Mouse (Mus musculus) ovary, postnatal 36 days (tissue): ENCODE measurements at regions not wholly inside any gene's neighbourhood (a gene's known extent, or its start where the extent isn't known, plus 50 kb on each side); places are given as distances from the start of the nearest gene placed in this dataset.
"Not testable (repeated sequence)": the region's sequence is repeated elsewhere in the genome, so short reads cannot be mapped to it uniquely, and the experiment has no call there.

Experiments used
- DNase-seq: peaks from one replicate; pipeline ENCODE4 v3.0.0; 2022; ENCODE audit warnings: low spot score, mixed read lengths

- no peak for DNase-seq
Observed at GRCm38 (mm10) chr2:114723971-114724666, 69.4 kb upstream of the Dph6 start.

GRCm38 (mm10) chr2:114727197-114727596, 72.4 kb upstream of the Dph6 start:
- no peak for DNase-seq

DNA sequence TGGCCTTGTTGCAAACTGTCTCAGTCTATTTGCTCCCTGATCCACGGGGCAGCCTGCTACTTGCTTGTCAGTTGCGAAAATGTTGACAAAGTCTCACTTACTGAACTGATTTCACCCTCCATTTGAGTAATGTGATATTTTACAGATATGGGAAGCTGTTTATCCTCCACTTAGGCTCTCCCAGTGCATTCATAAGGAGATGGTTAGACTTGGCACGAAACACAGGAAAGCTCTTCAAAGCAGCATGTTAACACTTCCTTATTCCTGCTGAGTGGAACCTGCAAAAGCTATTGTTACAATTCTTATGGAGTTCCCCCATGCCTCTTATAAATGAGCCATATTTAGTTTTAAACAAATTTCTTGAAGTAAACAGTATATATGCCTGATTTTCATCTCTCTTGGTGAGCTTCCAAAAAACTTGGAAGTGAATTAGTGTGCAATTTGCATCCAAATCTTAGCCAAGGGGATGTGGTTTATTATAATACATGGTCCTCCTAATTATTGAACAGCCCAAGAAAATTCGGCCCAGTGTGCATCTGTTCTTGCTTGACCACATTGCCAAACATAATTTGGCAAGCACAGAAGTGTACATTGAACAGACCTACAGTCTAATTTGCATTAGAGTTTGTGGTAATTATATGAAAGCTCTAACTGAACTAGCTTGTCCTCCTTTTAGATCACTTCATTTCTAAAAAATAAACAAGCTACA, 80.3 kb upstream of the Dph6 start:
- no peak for DNase-seq

DNA sequence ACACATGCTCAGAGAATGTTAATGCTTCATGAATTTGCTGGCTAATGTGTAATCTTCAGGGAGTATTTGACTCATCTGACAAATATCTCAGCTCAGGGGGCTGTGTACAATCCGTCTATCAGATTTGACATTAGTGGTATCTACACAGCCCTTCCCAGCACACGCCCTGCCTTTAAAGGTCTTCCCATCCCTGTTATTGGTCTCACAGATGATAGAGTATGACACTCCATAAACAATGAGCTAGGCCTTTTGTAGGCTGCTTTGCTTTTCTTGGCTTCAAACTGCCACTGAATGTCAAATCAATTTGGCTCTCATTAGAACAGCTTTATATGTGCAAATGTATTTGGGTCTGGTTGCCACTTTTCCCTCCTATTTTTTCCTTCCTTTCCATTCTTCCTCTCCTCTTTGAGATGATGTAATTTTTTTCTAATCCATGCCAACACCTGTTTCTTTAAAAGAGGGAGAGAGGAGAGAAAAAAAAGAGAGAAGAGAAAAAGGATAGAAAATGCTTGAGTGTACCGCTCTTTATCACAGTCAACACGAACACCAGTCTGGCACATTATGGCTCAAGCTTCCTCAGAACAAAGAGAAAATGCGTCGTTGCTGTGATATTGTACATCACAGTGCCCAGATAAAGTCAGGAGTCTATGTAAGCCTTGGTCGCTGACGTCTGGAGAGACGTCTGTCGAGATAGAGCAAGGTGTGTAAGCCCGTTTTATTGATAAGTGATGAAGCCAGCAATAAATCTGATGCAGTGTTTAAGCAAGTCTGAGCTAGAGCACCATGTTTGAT, 84.9 kb upstream of the Dph6 start:
- no peak for DNase-seq

GRCm38 (mm10) chr2:114763276-114763675, 108.5 kb upstream of the Dph6 start:
- no peak for DNase-seq

DNA sequence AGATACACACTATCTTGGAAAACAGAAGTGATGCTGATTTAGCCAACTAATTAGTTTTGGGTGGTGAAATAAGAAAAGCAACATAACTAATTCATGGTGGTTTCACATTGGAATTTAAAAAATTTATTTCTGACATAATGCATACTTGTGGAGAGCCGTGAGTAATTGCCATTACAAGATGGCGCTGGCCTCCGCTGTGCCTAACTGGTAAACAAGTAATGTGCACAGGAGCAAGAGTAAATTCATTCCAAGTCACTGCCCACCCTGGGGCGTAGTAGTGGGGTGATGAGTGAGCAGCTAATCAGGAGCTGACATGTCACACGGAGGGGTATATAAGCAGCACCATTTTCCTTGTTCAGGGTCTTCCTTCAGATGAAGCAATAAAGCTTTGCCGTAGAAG, 119.0 kb upstream of the Dph6 start:
- DNase-seq = not testable (repeated sequence)

GRCm38 (mm10) chr2:114774278-114774677, 119.5 kb upstream of the Dph6 start:
- DNase-seq = no peak

DNA sequence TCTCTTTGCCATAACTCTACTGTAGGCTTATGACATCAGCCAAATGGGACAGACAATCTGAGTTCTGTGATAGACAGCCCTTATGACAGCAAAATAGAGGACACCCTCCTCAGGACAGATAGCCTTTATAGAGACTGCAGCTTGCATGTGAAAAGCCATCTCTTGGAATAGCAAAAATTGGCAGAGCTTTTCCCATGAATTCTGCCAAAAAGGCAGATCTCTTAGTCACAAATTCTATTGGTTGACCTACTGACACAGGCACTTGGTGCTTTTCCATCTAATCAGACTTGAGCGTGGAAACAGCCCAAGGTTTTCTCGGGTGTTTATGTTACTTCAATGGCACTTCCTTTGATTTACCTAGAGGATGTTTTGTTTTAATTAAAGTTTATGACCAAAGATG, 120.8 kb upstream of the Dph6 start:
- no peak for DNase-seq

GRCm38 (mm10) chr2:114776176-114776575, 121.4 kb upstream of the Dph6 start:
- no peak for DNase-seq

GRCm38 (mm10) chr2:114782450-114782849, 127.7 kb upstream of the Dph6 start:
- DNase-seq = no peak

DNA sequence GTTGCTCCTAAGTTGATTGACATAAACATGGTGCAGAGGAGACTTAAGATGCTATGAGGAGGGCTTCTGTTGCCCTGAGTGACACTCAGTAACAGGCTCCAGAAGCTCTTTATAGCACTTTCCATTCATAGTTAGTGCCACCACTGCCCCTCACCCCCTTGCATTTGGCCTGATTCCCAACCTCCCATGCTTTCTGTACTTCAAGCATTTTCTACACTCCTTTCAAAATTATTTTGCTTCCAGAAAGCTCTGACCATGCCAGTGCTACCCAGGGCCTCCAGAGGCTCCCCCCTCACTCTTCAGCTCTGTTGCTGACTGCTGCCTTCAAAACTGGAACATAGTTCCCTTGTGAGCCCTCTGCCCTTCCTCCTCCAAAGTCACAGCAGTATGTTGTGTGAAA, 129.4 kb upstream of the Dph6 start:
- DNase-seq = no peak

GRCm38 (mm10) chr2:114788251-114788650, 133.5 kb upstream of the Dph6 start:
- DNase-seq = no peak

DNA sequence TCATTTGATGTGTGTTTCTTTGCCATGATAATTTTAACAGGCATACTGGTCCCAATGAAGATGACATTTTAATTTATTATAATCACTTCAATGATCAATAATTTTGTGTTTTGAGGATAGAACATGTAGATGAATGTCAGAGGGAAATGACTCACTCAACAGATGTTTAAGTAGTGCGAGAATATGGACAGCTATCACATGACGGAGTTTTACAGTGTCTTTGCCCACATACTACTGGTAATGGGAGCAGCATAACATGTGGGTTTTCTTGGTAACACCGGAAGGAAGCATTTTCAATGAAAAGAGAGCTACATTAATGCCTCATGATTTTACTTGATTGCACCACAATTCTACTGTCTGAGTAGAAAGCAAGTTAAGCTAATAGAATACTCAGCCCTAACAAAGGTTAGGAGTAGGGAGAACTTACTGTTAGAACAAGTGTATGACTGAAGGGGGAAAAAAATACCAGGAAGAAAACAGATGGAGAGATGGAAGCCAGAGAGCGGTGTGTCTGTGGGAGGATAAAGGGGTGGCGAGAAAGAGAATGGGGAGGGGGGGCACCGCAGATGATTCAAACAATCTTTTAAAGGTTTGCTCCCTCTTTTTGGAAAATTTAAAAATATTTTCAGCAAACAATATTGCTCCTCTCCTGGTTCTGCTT, 142.0 kb upstream of the Dph6 start:
- no peak for DNase-seq

- DNase-seq = no peak
Observed at GRCm38 (mm10) chr2:114797291-114797650, 142.5 kb upstream of the Dph6 start.

DNA sequence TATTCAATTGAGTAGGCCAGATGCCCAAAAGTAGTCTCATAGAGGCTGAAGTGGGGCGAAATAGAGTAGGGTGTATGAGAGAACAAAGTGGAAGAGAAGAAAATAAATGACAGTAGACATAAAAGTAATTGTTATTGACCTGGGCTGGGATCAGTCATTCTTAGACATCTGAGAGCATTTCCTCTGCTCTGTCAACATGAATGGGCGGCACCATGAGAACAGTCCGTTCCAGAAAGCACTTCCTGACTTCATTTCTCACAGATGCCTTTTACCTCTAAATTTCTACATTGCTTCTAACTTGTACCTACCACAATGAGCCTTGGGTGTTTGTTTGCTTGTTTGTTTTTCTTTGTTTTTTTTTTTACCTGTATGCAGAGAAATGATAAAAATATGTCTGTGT, 148.5 kb upstream of the Dph6 start:
- DNase-seq = no peak

- no peak for DNase-seq
Observed at GRCm38 (mm10) chr2:114803928-114804327, 149.2 kb upstream of the Dph6 start.

- no peak for DNase-seq
Observed at GRCm38 (mm10) chr2:114805436-114806047, 150.8 kb upstream of the Dph6 start.

GRCm38 (mm10) chr2:114808046-114808445, 153.3 kb upstream of the Dph6 start:
- no peak for DNase-seq

DNA sequence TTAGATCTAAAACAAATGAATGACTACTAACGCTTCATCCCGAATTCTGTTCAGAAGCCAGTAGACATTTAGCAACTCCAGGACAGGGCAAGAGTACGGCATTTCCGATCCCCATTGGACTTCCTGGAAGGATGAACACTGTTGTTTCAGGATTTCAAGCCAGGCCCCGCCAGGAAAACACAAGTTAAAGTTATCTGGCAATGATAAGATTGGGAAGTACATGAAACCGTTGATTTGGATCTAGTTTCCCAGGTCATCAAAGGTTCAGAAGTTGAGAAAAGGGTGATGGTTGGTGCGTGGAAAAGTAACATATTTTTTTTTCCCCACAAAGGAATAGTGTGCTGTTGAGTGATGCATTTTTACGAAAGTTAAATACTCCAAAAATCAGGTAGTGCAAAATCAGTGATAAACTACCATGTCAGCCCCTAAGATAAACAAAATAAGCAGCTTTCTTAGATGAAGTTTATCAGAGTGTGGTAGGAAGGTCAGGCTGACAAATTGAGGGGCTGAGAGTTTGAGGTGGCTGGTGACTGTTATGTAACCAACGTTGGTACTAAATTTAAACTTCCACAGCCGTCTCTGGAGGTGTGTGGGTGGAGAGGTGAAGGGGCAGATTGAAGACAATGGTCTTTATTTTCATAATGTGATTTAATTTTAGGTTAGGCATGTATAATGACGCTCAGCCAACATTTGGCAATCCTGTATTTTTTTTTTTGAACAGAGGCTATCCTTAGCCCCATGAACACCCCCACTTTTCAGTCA, 157.6 kb upstream of the Dph6 start:
- no peak for DNase-seq

DNA sequence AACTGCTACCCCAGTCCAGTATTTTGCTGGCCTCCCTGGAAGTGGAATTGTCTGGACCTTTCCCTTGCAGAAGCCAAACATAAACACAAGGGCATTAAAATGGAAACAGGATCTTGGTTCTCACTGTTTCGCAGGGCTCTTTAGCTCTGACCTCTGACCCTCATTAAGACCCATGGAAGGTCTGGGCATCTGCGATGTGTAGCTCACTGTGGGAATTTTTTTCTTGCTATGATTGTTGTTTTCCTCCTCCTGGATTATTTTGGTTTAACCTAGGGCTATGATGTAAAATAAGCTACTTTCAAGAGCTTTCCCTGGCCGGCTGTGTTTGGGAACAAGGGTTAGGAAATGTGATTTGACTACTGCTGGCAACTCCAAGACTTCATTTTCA, 158.1 kb upstream of the Dph6 start:
- no peak for DNase-seq

DNA sequence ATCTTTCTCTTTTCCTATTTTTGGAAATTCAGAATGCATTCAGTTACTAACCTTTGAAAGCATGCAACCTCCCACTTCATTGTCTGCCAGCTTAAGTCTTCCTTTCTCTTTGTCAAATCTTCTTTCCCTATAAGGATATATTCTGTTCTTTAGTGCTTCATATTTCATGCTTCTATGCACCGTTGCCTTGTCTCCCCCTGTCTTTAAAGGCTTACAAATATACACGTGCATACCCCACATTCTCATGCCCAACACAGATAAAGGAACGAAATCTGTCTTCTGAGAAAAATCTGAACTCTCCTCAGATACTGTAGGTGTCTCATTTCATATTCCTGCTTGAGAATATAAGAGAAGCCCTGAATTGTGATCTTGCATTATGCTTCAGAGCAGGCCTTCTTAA, 167.9 kb upstream of the Dph6 start:
- no peak for DNase-seq
